Mouse (Mus musculus) testis, adult 2 months (tissue): ENCODE data around the gene Dnase1l2. TPM values are rescaled to one million over a fixed set of nuclear protein-coding genes. Genes with fewer than 3 reads are reported as not detected.
"Not testable (repeated sequence)": the region's sequence is repeated elsewhere in the genome, so short reads cannot be mapped to it uniquely, and the experiment has no call there.

ENCODE experiments used
- H3K27ac ChIP-seq: fragments of 200-500 bp; 2 replicates; pipeline ENCODE4 v1.5.1; 2012; ENCODE audit warnings: low read depth, low read length; ENCODE audit not compliant: control insufficient read depth, insufficient read depth
- H3K27me3 ChIP-seq: fragments of 200-500 bp; 2 replicates; pipeline ENCODE4 v1.6.1; 2012; ENCODE audit warnings: mild to moderate bottlenecking, low read length, moderate library complexity; ENCODE audit not compliant: control insufficient read depth, insufficient read depth
- H3K36me3 ChIP-seq: fragments of 200-500 bp; 2 replicates; pipeline ENCODE4 v1.6.1; 2012; ENCODE audit warnings: mild to moderate bottlenecking, low read length; ENCODE audit not compliant: control insufficient read depth, insufficient read depth
- H3K4me1 ChIP-seq: fragments of 200-500 bp; 2 replicates; pipeline ENCODE4 v1.6.1; 2012; ENCODE audit warnings: low read length; ENCODE audit not compliant: control insufficient read depth, insufficient read depth
- H3K4me3 ChIP-seq: fragments of 200-500 bp; 2 replicates; pipeline ENCODE4 v1.5.1; 2012; ENCODE audit warnings: low read depth, mild to moderate bottlenecking, low read length, moderate library complexity, mixed read lengths; ENCODE audit not compliant: control insufficient read depth
- CTCF ChIP-seq: fragments of 200-500 bp; IDR thresholded peaks from 2 replicates; pipeline ENCODE4 v1.5.1; 2012; ENCODE audit warnings: low read depth, mild to moderate bottlenecking, inconsistent platforms, low read length, moderate library complexity; ENCODE audit not compliant: control insufficient read depth, insufficient read depth, insufficient replicate concordance
- POLR2A ChIP-seq: fragments of 200-500 bp; IDR thresholded peaks from 2 replicates; pipeline ENCODE4 v1.6.1; 2012; ENCODE audit warnings: low read depth, mild to moderate bottlenecking, inconsistent platforms, low read length, moderate library complexity; ENCODE audit not compliant: control insufficient read depth
- polyA plus RNA-seq: library from polyadenylated mRNA; depleted of rRNA; stranded (reverse); fragments of >200 nt; gene quantifications from 2 replicates; pipeline ENCODE4 v1.2.3, GENCODE M21; 2012

The Dnase1l2 gene
- polyA plus RNA-seq, 1 experiment: 6.4 TPM

GRCm38 (mm10) chr17:24469910-24470602 is 27.2 kb upstream of the Dnase1l2 start, which contains the start of the genes E4f1 and Pgp:
E4f1 (minus strand) TSS chr17:24470313.
Pgp (plus strand) TSS chr17:24470392.
- peaks cover 17% of the 10 kb centered on the region for H3K4me1 ChIP-seq
- no peaks in the 10 kb centered on the region for H3K27me3 ChIP-seq
- peak within 1 kb of the TSS; percentile 95 for H3K4me3 ChIP-seq
- peaks cover 2% of the 10 kb centered on the region for H3K36me3 ChIP-seq
- peak within 1 kb of the TSS; percentile 97 for H3K27ac ChIP-seq
- no peak for TF ChIP-seq CTCF
- TF ChIP-seq POLR2A: peak; percentile 87

- Histone ChIP-seq H3K4me3 (peak overlapping the region; percentile 95), H3K27ac (peak overlapping the region; percentile 86), H3K4me1 (peaks cover 16% of the 10 kb centered on the region), H3K27me3 (no peaks in the 10 kb centered on the region), H3K36me3 (peaks cover 2% of the 10 kb centered on the region)
- no peak for TF ChIP-seq POLR2A
- no peak for TF ChIP-seq CTCF
Observed at GRCm38 (mm10) chr17:24469336-24469909, 26.5 kb upstream of the Dnase1l2 start.

DNA sequence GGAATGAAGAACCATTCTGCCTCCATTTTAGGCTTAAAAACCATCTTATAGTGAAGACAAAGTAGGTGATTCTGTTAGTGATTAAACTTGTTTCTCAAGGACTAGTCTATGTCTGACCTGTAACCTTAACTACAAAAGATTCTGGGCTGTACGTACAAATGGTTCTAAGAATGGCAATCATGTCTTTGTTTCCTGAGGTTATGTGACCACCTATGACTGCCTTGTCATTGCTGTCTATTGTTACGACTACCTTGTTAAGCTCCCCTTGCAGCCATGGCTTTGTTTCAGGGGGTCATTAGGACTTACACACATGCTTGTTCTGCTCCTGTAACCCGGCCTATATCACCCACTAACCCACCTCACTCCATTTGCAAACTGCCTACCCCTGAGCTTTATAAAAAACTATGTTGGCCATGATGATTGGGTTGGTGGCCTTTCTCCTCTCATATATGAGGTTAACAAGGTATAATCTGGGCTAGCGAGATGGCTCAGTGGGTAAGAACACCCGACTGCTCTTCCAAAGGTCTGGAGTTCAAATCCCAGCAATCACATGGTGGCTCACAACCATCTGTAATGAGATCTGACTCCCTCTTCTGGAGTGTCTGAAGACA is 25.8 kb upstream of the Dnase1l2 start:
- TF ChIP-seq CTCF (no peak), POLR2A (no peak)
- H3K4me3 ChIP-seq: peak overlapping the region; percentile 54; the same call in 1 of the 2 replicates
- H3K36me3 ChIP-seq: peaks cover 2% of the 10 kb centered on the region
- H3K27ac ChIP-seq: no peak overlapping the region
- H3K27me3 ChIP-seq: no peaks in the 10 kb centered on the region
- H3K4me1 ChIP-seq: peaks cover 10% of the 10 kb centered on the region

- TF ChIP-seq POLR2A: no peak
- no peaks in the 10 kb centered on the region for H3K27me3 ChIP-seq
- no peaks in the 10 kb centered on the region for H3K4me1 ChIP-seq
- H3K4me3 ChIP-seq: no peak overlapping the region
- H3K36me3 ChIP-seq: no peaks in the 10 kb centered on the region
- H3K27ac ChIP-seq: no peak overlapping the region
Observed at GRCm38 (mm10) chr17:24463374-24464133, 20.6 kb upstream of the Dnase1l2 start.

- Histone ChIP-seq H3K36me3 (no peaks in the 10 kb centered on the region), H3K27ac (no peak overlapping the region), H3K4me3 (no peak overlapping the region), H3K27me3 (no peaks in the 10 kb centered on the region), H3K4me1 (no peaks in the 10 kb centered on the region)
- TF ChIP-seq POLR2A (no peak), CTCF (no peak)
Observed at GRCm38 (mm10) chr17:24462932-24463331, 20.0 kb upstream of the Dnase1l2 start.

GRCm38 (mm10) chr17:24461580-24461979 is 18.7 kb upstream of the Dnase1l2 start:
- no peaks in the 10 kb centered on the region for H3K4me1 ChIP-seq
- no peaks in the 10 kb centered on the region for H3K36me3 ChIP-seq
- no peak overlapping the region for H3K4me3 ChIP-seq
- H3K27me3 ChIP-seq: no peaks in the 10 kb centered on the region
- TF ChIP-seq CTCF (no peak), POLR2A (no peak)
- no peak overlapping the region for H3K27ac ChIP-seq

- H3K36me3 ChIP-seq, H3K4me1 ChIP-seq, H3K27ac ChIP-seq, H3K27me3 ChIP-seq: not testable (repeated sequence)
- H3K4me3 ChIP-seq: peak overlapping the region; percentile 92
Observed at GRCm38 (mm10) chr17:24455523-24456206, 12.8 kb upstream of the Dnase1l2 start.
